Mouse (Mus musculus): ENCODE measurements around the gene Rps28.

Gene Rps28

DNA sequence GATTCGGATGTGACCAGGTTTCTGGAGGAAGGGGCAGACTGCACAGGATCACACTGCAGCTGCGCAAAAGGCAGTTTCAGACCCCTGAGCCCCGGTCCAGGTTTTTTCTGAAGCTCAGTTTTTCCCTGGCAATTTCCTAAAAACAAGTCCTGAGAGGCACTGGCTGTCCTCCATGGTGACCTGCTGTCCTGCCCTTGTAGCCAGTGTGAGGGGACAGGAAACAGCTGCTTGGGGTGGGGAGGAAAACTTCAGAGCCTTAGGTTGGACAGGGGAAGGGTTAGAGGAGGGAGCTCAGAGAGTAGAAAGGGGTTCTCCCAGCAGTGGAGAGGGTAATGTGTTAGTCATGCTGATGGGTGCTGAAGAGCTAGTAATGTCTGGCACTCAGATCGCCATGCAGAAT, 11.4 kb downstream of the Rps28 start:
- CTCF ChIA-PET = no interaction called here

DNA sequence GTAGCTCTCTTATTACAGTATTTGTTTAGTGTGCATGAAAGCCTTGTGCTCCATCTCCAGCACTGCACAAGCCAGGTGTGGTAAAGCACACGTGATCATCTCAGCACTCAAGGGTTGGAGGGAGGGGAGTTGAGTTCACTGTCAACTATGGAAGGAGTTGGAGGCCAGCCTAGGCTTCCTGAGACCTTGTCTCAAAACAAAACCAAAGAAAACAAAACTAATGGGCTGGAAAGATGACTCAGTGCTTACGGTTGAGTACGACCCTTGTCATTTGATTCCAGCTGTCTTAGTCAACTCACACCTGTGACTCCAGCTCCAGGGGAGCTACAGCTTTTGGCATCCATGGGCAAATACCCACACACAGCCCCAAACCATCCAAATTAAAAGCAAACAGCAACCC, 11.9 kb downstream of the Rps28 start:
- CTCF ChIA-PET = no interaction called here

DNA sequence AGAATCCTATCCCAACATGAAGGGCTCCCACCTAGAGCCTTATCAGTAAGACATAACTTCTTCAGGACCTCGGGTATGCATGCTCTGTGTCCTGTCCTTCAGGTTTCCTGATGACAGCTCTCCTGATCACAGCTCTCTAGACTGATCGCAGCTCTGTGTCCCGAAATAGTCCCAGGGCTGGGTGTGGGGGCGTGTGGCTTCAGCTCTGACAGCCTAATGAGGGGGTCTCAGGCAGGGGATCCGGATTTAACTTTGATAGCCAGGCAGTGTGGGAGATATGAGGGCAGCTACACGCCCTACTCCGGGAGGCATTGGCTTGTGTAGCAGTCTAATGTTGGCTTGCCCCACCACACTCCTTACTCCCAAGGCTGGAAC, 13.2 kb downstream of the Rps28 start:
- CTCF ChIA-PET = no interaction called here

DNA sequence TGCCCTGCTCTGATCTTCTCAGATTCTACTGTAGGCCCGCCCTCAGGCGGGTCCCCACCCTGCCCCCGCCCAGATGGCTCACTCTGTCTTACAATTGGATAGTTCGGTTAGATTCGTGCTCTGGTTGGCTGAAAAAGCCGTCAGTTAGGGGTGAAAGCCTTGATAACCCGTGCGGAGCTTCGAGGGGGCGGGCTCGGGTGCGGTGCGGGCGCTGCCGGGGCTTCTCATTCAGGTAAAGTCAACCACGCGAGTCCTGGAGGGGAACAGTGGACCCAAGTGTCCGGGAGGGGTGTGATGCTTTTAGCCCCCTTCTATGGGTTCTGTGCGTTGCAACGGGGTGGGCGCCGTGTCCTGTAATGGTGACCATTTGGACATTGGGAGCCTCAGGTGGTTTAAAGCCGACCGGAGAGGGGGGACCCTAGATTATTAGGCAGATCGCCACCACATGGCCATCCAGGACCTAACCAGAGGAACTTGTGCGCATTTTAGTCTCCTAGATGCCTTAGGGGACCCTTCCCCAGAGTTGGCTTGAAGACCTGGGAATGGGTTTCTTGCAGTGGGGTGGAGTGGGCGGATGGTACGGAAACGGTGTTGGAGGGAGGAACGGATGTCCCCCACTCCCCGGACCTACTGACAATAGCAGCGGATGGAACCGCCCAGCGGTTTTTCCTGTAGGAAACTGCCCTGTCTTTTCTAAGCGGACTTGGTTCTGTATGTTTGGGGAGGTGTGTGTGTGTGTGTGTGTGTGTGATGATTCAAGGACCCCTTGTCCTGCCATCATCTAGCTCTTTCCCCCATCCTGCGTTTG, 13.8 kb downstream of the Rps28 start, which contains the start of gene Kank3:
Gene Kank3, plus strand, starts transcription at position 186 of the 808 bp plus-strand sequence.
- CTCF ChIA-PET = no interaction called here

DNA sequence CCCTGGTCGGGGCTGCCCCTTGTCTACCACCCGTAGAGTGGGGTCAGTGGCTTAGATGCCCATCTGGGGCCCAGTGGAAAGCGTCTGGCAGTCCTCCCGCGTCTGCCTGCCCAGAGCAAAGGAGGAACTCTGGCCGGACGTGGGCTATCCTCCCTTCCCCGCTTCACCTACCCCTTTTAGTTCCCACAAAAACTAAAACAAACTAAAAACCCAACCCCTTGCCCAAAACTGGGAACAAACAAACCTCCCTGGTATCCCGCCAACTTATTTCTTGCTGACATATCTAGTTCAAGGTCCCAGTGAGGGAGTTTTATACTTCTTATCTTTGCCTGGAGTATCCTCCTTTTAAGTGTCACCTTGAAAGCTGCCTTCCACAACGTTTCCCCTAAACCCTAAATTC, 16.2 kb downstream of the Rps28 start:
- CTCF ChIA-PET = no interaction called here

DNA sequence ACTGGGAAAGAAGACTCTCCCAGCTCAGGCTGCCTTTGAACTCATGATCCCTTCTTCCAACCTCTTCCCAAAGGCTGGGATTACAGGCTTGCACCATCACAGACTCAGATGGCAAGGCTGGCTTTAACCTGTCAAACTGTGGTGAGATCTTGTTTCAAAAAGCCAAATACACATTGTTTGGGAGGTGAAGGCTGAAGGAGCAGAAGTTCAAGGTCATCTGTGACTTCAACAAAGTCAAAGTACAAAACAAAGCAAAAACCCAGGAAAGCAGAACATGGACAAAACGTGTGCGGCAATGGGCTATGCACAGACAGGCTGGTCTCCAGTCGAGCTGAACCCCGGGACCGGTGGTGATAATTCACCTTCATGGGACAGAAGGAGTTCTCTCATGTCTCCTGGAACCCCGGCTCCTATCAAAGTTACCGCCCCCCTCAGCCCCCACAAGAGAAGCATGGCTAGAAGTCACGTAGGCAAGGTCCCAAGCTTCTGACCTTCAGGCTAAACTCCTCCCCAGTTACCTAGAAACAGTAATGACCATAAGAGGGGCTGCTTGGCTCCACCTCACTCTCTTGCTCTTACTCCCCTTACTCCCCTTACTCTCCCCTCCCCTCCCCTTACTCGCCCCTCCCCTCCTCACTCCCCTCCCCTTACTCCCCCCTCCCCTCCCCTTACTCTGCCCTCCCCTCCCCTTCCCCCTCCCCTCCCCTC, 17.0 kb downstream of the Rps28 start:
- CTCF ChIA-PET = interaction anchor here (0.7 kb wide), 1 partner anchor 18 kb away, joined by 7 read pairs; no protein-coding TSS in a partner anchor

DNA sequence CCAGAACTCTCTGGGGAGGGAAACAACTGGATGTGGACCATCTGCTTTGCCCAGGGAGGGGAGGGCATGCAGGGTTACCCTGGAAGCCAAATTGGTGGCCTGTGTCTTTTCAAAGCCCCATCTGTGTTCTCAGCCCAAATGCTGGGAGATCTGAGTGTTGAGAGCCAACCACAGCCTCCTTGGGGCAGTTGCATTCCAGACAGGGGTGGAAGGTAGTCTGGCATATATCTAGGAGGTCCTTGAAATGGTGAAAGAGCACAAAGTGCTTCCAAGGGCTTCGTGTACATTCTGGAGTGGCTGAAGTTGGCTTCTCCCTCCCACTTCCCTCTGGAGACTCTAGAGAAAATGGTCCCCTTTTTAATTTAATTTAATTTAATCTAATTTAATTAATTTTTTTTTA, 19.6 kb downstream of the Rps28 start:
- CTCF ChIA-PET = no interaction called here

DNA sequence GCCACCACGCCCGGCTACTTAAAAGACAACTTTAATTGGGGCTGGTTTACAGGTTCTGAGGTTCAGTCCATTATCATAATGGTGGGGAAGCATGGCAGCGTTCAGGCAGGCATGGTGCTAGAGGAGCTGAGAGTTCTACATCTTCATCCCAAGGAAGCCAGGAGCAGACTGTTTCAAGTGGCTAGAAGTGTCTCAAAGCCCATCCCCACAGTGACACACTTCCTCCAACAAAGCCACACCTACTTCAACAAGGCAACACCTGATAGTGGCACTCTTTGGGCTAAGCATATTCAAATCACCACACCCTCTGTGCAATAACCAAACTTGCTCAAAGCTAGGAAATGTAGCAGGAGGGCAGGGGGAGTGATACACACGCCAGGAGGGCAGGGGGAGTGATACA, 20.2 kb downstream of the Rps28 start:
- CTCF ChIA-PET = no interaction called here

DNA sequence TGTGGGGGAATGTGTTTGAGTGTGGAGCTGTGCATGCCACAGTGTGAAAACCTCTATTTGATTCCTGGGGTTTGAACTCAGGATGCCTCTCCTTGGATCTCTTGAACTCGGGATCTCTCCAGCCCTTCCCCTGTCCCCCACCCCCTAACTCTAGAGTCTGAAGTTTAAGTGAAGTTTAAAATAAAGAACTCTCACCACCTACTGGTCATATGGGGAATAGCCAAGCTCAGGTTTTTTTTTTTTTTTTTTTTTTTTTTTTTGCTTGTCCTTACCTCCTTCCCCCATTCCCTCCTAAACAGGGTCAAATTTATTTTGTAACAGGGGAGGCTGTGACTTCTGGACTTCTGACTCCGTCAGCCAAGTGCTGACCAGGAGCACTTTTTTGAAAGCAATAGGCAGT, 22.1 kb downstream of the Rps28 start:
- CTCF ChIA-PET = interaction anchor here (0.6 kb wide), 1 partner anchor 23 kb away, joined by 8 read pairs; no protein-coding TSS in a partner anchor

DNA sequence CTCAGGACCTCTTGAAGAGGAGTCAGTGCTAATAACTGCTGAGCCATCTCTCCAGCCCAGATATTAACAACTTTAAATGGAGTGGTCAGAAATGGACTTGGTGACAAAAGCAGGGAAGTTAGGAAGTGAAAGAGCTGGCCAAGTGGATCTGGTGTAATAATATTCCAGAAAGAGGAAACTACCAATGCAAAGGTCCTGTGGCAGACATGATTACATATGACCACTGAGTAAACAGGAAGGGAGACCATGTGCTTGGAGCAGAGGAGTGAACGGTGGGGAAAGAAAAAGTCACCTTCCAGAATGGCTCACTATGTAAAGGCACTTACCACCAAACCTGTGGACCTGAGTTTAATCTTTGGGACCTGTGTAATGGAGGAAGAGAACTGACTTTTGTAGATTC, 25.1 kb downstream of the Rps28 start:
- CTCF ChIA-PET = interaction anchor here (0.6 kb wide), 1 partner anchor 41 kb away, joined by 16 read pairs; no protein-coding TSS in a partner anchor

DNA sequence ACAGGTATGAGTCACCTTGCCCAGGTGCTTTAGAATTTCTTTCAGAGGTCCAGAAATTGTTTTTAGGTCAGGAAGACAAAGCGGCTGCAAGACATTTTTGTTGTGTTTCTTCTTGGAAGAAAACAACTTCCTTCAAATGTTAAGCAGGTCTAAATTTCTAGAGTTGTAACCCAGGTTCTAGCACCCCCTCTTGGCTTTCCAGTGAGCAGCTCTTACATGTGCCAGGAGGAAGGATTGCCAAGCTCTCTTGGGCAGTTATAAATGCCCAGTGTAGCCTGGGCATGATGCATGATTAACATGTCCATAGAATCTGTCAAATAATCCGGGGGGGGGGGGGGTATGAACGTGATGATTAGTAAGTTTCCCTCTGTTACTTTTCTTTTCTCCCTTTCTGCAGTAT, 26.1 kb downstream of the Rps28 start:
- CTCF ChIA-PET = no interaction called here

DNA sequence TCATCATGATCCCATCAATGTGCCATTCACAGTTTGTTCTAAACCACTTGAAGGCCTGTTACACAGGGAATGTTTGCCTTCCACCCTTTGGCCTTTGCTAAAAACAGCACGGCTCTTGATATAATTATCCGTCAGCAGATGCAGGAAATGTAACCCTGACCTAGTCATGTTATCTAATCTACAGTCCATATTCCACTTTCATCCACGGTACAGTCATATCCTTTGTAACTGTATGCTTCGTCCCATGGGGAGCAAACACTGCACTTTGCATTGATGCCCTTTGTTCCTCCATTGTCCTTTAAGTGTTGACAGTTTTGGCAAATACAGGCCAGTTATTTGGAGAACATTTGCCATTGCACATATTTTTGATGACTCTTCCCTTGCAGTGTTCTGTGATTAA, 35.6 kb downstream of the Rps28 start:
- CTCF ChIA-PET = no interaction called here

DNA sequence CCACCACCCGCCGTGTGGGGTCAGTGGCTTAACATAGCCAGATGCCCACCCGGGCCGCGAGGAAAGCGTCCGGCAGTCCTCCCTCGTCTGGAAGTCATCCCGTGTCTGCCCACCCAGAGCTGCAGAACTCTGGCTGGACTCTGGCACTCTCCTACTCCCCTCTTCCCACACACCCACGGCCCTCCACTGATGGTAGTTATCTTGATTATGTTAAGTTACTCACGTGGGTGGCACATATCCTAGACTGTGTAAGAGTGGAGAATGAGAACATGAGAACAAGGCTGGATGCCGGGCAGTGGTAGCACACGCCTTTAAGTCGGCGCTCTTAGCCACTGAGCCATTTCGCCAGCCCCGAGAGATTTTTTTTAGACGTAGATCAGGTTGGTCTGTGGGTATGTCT, 38.0 kb downstream of the Rps28 start:
- CTCF ChIA-PET = no interaction called here

DNA sequence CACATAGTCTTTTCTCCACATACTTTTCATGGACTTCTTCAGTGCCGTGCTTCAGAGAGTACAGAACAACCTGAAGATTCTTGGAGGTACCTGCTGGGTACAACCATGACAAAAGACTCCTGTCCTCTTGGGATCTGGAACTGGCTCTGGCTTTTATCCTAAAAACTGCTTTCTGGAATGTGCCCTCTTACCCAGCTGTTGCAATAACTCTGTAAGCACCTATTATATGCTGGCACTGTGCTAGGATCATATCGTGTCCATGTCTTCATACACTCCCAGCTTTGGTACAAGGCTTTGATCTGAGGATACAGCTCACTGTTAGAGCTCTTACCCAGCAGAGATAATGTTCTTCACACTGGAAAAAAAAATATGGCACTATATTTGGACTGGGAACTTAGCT, 39.4 kb downstream of the Rps28 start:
- CTCF ChIA-PET = no interaction called here

DNA sequence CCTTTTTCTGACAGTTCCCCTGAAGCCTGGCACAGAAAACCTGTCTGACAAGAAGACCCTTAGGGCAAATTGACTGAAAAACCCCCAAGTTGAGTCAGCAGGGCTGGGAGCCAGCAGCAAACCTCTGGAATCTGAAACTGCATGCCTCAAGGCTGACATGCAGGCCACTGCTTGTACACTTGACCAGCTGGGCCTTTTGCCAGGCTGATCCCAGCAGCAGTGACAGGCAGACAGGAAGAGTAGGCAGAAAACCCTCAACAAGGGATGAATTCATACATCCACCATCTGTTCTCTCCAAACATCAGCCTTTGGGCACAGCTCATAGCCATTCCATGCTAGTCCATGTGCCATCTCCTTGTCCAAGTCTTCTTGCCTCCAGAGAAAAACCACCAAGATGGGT, 41.0 kb downstream of the Rps28 start:
- CTCF ChIA-PET = no interaction called here

DNA sequence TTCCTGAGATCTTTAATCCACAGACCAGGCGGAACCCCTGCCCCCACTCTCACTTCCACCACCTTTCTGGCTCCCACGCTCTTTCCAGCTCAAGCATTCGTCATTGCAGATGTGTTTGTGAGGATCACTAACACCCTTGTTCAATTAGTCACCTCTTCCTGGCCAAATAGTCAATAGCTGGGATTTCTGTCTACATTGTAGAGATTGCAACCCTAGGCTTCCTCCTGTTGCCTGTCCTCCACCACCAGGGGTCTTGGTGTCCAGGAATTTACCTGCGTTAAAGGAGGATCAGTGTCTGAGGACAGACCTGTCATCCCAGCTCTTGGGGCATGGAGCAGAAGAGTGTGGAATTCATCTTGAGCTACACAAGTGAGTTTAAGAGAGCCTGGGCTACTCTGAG, 42.3 kb downstream of the Rps28 start:
- CTCF ChIA-PET = interaction anchor here (1.1 kb wide), 1 partner anchor 17 kb away, joined by 6 read pairs; no protein-coding TSS in a partner anchor

DNA sequence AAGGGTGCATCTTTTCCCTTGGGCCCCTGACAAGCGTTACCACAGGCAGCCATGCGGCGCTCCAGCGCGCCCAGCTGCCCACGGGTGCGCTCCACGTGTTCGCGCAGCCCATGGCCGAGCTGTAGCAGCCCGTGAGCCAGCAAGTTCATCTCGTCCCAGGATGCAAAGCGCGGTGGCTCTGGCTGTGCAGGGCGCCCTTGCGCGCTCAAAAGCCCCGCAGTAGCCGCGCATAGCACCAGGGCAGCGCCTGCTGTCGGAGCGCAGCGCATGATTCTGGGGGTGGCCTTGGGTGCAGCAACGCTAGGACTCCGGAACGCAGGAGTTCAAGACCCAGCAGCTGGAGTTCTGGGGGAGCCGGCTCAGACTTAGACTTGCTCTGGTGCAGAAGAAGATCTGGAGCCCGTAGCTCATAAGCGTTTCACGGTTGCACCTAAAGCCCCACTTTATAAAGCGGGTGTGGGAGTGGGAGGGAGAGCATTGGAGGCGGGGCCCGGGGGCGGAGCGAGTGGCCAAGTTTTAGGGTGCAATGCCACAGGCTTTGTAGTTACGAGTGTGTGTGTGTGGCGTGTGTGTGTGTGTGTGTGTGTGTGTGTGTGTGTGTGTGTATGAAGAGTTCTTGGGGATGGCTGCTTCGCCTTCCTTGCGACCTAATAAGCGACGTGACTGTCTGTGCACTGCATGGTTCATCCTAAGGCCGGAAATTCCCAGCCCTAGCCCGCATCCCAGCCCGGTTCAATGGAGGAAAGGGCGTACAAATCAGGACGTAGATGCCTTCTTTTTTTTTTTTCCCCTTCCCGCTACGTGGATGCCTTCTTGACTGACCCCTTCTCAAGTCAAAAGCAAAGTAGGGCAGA, 43.0 kb downstream of the Rps28 start, which contains the start of gene Angptl4:
Gene Angptl4, minus strand, starts transcription at position 707 of the 854 bp plus-strand sequence.
- CTCF ChIA-PET = no interaction called here

DNA sequence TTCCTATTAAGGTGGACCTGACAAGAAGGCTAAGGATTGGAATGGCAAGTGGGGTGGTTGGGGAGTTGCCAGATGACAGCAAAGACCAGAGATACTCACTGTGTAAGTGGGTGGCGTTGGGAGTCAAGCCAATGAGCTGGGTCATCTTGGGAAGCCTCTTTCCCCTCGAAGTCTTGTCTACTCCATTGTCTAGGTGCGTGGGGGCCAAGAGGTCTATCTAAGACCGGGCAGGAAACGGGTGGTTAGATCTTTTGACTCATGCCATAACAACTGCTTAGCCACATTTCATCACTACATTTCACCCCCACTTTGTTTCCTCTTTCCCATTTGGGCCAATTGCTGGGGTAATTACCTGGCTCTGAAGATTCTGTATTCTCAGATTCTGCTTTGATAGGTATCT, 43.9 kb downstream of the Rps28 start:
- CTCF ChIA-PET = no interaction called here

DNA sequence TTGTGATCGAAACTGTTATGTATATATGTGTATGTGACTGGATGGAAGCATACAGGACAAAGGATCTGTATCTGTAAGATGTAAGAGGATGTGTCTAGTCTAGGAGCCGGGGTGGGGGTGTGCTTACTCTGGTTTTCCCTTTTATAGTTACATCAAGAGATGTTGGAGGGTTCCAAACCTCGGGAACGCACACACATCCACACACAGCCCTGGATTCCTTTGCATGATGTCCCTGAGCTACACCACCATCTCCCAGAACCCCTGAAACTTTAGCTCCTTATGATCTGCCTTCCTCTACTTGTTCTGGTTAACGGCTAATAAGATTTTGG, 44.4 kb downstream of the Rps28 start:
- CTCF ChIA-PET = interaction anchor here (0.6 kb wide), 1 partner anchor 248 kb away, joined by 3 read pairs; no protein-coding TSS in a partner anchor

DNA sequence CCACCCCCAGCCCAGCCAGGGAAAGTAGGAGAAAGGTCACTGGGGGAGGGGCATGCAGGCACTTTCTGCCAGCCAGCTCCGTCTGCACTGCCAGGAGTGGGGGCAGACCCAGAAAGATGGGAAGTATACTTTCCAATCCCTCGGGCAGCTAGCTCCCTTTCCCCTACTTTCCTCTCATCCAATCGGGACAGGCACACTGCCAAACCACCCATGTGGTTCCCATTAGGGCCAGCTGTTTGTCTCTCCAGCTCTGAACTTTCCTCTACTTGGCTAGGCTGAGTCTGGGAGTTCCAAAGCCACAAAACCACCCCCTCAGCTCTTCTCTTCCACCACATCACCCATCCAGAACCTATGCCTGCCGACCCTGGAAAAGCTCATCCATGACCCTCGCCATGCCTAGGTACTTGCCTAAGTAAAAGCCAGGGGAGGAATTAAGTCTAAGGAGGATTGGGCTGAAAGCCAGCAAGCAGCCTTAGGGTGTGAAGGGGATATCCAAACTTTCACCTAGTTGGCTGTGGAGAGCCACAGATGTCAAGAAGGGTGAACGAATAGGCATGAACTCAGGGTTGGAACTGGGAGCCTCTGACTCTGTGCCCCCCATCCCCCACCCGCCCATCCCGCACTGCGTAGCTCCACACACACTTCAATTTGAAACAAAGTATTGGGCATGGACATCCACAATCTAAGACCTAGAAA, 44.9 kb downstream of the Rps28 start:
- CTCF ChIA-PET = interaction anchor here (0.6 kb wide), 1 partner anchor 247 kb away, joined by 3 read pairs; no protein-coding TSS in a partner anchor

DNA sequence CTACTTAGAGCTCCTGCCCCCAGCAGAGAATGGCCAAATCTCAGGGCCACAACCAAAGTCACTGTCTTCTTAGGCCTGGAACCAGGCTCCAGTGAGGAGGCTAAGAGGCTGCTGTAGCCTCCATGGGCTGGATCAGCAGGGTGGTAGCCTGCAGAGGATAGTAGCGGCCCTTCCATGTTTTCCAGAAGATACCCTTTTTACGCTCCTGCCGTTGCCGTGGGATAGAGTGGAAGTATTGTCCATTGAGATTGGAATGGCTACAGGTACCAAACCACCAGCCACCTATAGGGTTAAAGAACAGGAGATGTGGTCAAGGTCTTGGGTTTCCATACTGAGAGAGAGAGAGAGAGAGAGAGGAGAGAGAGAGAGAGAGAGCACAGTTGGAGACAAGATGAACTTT, 49.1 kb downstream of the Rps28 start:
- CTCF ChIA-PET = interaction anchor here (0.7 kb wide), 1 partner anchor 9 kb away, joined by 5 read pairs; no protein-coding TSS in a partner anchor
